Mouse (Mus musculus) liver, embryonic 15.5 days (tissue): Measurements from ENCODE around the gene Tmem121. TPM values are rescaled to one million over a fixed set of nuclear protein-coding genes. Genes with fewer than 3 reads are reported as not detected.
"Not testable (repeated sequence)": the region's sequence is repeated elsewhere in the genome, so short reads cannot be mapped to it uniquely, and the experiment has no call there.

Source experiments
- ATAC-seq: fragments of 200-750 bp; cut with Nextera tagmentation; 2 replicates; pipeline ENCODE4 v1.8.0; 2017; ENCODE audit warnings: moderate number of reproducible peaks, mild to moderate bottlenecking, moderate library complexity; ENCODE audit not compliant: insufficient read depth
- H3K27ac ChIP-seq: fragments of 300-500 bp; sonication (generic); replicated peaks from 2 replicates; pipeline ENCODE4 v1.5.1; 2015; ENCODE audit warnings: mild to moderate bottlenecking, inconsistent platforms
- H3K27me3 ChIP-seq: fragments of 300-500 bp; sonication (generic); 2 replicates; pipeline ENCODE4 v1.6.1; 2015; ENCODE audit warnings: mild to moderate bottlenecking, inconsistent platforms
- H3K36me3 ChIP-seq: fragments of 300-500 bp; sonication (generic); replicated peaks from 2 replicates; pipeline ENCODE4 v1.6.1; 2015; ENCODE audit warnings: moderate library complexity, mild to moderate bottlenecking, inconsistent platforms
- H3K4me1 ChIP-seq: fragments of 300-500 bp; sonication (generic); replicated peaks from 2 replicates; pipeline ENCODE4 v1.6.1; 2015; ENCODE audit warnings: inconsistent platforms
- H3K4me2 ChIP-seq: fragments of 300-500 bp; sonication (generic); 2 replicates; pipeline ENCODE4 v1.6.1; 2015; ENCODE audit warnings: moderate library complexity, mild to moderate bottlenecking, inconsistent platforms
- H3K4me3 ChIP-seq: fragments of 300-500 bp; sonication (generic); replicated peaks from 2 replicates; pipeline ENCODE4 v1.5.1; 2015; ENCODE audit warnings: mild to moderate bottlenecking, inconsistent platforms
- H3K9ac ChIP-seq: fragments of 300-500 bp; sonication (generic); 2 replicates; pipeline ENCODE4 v1.6.1; 2015; ENCODE audit warnings: moderate library complexity, mild to moderate bottlenecking, inconsistent platforms
- H3K9me3 ChIP-seq: fragments of 300-500 bp; sonication (generic); replicated peaks from 2 replicates; pipeline ENCODE4 v1.6.1; 2016; ENCODE audit warnings: inconsistent platforms
- WGBS: fragments of 180-500 bp; shearing (Covaris S2); methylation state at CpG from one replicate; pipeline ENCODE4 v1.1.7; 2015; ENCODE audit warnings: mixed read lengths; ENCODE audit not compliant: insufficient replicate concordance; 5-methylcytosine and 5-hydroxymethylcytosine counted together
- polyA plus RNA-seq: library from polyadenylated mRNA; unstranded; fragments of >200 nt; fragmentation: Nextera tagmentation; extraction: Ambion mirVana; gene quantifications from 2 replicates; pipeline ENCODE4 v1.2.1, GENCODE M21; 2015

Tmem121 gene
- polyA plus RNA-seq, 1 experiment from 2014 or later, result 0.33 TPM

DNA sequence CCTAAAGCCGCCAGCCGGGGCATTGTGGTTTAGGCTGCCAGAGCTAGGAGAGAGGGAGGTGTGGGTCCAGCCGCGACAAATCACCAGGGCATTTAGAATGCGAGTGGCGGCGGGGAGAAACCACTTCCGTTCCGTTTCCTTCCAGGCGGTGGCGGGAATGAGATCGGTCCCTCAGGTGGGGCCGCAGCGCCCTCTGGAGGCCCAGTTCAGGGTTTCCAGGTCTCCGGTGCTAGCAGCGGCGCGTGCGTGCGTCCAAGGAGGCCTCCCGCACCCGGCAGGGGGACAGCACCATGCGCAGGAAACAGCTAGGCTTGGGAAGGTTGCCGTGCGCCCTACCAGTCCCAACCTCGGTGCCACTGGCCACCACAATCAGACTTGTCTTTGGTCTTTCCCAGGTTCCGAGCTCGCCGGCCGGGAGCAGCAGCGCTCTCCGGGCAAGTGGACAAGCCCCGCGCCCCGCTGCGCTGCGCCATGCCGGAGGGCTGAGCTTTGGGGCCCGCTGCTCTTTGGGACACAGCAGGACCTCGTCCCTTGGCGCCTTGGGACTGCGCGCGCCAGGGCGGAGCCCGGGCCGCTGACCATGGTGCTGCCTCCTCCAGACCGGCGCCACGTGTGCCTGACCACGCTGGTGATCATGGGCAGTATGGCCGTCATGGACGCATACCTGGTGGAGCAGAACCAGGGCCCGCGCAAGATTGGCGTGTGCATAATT is 2.0 kb downstream of the Tmem121 start:
- Histone ChIP-seq H3K9me3 (no peaks in the 10 kb centered on the region), H3K36me3 (no peaks in the 10 kb centered on the region), H3K9ac (no peak overlapping the region), H3K4me3 (peak overlapping the region; percentile 15; the same call in 1 of the 2 replicates), H3K27ac (no peak overlapping the region), H3K4me2 (peak overlapping the region; percentile 58), H3K27me3 (peaks cover 50% of the 10 kb centered on the region), H3K4me1 (peaks cover 19% of the 10 kb centered on the region)
- ATAC-seq, result no peak
- WGBS, result 4% methylated on average over 56 of the region's 56 CpGs

DNA sequence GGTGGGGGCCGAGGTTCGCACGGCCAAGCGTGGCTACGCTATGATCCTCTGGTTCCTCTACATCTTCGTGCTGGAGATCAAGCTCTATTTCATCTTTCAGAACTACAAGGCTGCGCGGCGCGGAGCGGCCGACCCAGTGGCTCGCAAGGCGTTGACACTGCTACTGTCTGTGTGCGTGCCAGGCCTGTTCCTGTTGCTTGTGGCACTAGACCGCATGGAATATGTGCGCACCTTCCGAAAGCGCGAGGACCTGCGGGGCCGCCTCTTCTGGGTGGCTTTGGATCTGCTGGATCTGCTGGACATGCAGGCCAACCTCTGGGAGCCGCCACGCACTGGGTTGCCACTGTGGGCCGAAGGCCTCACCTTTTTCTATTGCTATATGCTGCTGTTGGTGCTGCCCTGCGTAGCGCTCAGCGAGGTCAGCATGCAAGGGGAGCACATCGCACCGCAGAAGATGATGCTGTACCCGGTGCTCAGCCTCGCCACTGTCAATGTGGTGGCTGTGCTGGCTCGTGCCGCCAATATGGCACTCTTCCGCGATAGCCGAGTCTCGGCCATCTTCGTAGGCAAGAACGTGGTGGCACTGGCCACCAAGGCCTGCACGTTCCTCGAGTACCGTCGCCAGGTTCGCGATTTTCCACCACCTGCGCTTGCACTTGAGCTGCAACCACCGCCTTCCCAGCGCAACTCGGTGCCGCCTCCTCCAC is 2.8 kb downstream of the Tmem121 start:
- no peak overlapping the region for H3K9ac ChIP-seq
- H3K27me3 ChIP-seq, result peaks cover 50% of the 10 kb centered on the region
- no peaks in the 10 kb centered on the region for H3K9me3 ChIP-seq
- ATAC-seq, result no peak
- WGBS, result 81% methylated on average over 51 of the region's 51 CpGs
- H3K4me3 ChIP-seq, result no peak overlapping the region
- H3K27ac ChIP-seq, result no peak overlapping the region
- H3K36me3 ChIP-seq, result no peaks in the 10 kb centered on the region
- no peak overlapping the region for H3K4me2 ChIP-seq
- peaks cover 19% of the 10 kb centered on the region for H3K4me1 ChIP-seq

DNA sequence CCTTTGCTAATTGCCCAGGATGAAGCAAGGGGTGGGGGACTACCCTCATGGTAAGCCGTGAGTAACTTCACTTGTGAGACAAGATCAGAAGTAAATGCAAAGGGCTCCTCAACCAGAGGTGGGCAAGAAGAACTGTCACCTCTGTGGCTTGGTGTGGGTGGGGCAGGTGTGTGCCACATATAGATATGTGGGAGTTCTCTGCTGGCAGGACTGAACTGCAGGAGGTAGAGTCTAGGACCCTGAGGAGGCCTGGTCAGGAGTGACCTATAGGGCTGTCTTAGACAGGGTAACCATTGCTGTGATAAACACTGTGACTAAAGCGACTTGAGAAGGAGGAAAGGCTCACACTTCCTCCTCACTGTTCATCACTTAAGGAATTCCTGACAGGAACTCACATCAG is 7.7 kb downstream of the Tmem121 start:
- Histone ChIP-seq H3K36me3 (no peaks in the 10 kb centered on the region), H3K4me3 (no peak overlapping the region), H3K4me1 (no peaks in the 10 kb centered on the region), H3K9me3 (no peaks in the 10 kb centered on the region), H3K4me2 (no peak overlapping the region), H3K9ac (no peak overlapping the region), H3K27ac (no peak overlapping the region), H3K27me3 (peaks cover 2% of the 10 kb centered on the region)
- no peak for ATAC-seq
- WGBS, result 33% methylated on average over 2 of the region's 2 CpGs

DNA sequence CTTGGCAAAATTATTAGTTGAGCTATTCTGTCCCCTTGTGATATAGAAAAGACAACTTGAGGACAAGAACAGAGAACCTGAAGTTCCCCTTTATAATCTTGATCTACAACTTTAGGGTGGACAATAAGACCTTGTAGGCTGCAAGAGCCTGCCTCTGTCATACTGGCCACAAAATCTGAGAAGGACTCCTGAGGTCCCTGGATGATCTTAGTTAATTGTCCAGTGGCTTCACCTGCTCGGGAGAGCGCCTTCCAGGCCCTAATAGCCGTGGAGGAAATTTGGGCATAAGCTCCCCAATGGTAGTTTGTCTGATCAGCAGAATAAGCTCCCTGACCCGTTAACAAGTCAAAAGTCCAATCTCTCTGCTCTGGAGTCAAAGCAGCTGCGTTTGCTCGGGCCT is 13.4 kb downstream of the Tmem121 start:
- ATAC-seq, H3K36me3 ChIP-seq: not testable (repeated sequence)
- whole genome bisulfite sequencing, result 91% methylated on average over 3 of the region's 6 CpGs

DNA sequence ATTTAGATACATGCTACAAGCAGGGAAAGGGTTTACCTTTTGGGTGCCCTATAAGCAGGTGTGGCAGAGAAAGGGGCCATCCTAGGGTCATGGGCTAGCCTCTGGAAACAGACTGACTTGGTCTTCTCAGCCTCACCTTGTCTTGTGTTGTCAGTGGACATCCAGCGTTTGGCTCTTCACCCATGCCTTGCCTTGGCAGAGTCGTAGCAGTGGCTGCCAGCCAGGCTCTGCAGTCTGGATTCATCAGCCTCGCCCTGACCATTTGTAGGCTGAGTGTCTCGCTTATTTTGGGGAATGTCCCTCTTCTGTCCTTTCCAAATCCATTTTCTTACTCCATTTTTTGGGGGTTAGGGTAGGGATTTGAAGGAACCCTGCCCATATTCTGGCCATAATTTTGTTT is 15.6 kb downstream of the Tmem121 start:
- no peak overlapping the region for H3K4me3 ChIP-seq
- no peak overlapping the region for H3K9ac ChIP-seq
- no peaks in the 10 kb centered on the region for H3K36me3 ChIP-seq
- H3K9me3 ChIP-seq, result no peaks in the 10 kb centered on the region
- H3K4me1 ChIP-seq, result no peaks in the 10 kb centered on the region
- no peak for ATAC-seq
- WGBS, result 71% methylated on average over 4 of the region's 4 CpGs
- no peak overlapping the region for H3K4me2 ChIP-seq
- no peaks in the 10 kb centered on the region for H3K27me3 ChIP-seq
- H3K27ac ChIP-seq, result no peak overlapping the region

More for the DNA sequence above, 13.4 kb downstream of the Tmem121 start:
- H3K27me3 ChIP-seq, H3K4me3 ChIP-seq, H3K27ac ChIP-seq, H3K9me3 ChIP-seq, H3K9ac ChIP-seq, H3K4me2 ChIP-seq, H3K4me1 ChIP-seq: not testable (repeated sequence)

DNA sequence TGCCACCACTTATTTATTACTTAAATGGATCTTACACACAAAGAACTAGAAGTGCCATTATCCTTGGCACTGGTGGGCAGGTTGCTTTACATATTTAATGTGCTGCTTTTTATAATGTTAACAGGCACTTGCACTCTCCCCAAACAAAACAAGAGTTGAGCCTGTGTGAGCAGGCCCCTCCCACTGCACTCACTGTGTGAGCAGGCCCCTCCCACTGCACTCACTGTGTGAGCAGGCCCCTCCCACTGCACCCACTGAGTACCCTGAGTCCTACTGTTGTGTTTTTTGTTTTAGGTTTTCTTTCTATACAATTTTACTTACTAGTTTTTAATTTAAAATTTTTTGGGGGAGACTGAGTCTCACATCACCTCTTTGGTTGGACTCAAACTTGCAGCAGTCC is 16.3 kb downstream of the Tmem121 start:
- Histone ChIP-seq H3K4me2 (no peak overlapping the region), H3K27ac (no peak overlapping the region), H3K36me3 (no peaks in the 10 kb centered on the region), H3K4me3 (no peak overlapping the region), H3K4me1 (no peaks in the 10 kb centered on the region), H3K9ac (no peak overlapping the region), H3K27me3 (no peaks in the 10 kb centered on the region), H3K9me3 (no peaks in the 10 kb centered on the region)
- ATAC-seq, result no peak

DNA sequence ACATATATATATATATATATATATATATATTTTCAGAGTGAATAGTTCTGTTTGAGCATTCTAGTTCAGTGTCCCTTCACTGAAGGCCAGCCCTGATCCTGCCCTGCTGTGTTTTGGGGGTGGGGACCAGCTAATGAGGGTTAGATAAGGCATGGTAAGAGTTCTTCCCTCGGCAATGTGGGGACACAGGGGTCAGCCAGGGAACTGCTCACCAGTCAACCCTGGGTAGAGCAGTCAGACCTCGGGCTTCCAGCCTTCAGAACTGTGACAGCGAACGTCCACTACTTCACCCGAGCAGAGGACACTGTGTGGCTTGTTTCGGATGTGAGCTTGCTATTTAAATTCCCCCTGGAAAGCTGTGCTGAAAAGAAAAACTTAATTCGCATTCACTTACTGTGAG is 17.8 kb downstream of the Tmem121 start:
- Histone ChIP-seq H3K9me3 (no peaks in the 10 kb centered on the region), H3K9ac (no peak overlapping the region), H3K4me3 (no peak overlapping the region), H3K4me1 (no peaks in the 10 kb centered on the region), H3K27ac (no peak overlapping the region), H3K36me3 (no peaks in the 10 kb centered on the region), H3K4me2 (no peak overlapping the region), H3K27me3 (no peaks in the 10 kb centered on the region)
- ATAC-seq, result no peak
- 58% methylated on average over 7 of the region's 7 CpGs for WGBS

DNA sequence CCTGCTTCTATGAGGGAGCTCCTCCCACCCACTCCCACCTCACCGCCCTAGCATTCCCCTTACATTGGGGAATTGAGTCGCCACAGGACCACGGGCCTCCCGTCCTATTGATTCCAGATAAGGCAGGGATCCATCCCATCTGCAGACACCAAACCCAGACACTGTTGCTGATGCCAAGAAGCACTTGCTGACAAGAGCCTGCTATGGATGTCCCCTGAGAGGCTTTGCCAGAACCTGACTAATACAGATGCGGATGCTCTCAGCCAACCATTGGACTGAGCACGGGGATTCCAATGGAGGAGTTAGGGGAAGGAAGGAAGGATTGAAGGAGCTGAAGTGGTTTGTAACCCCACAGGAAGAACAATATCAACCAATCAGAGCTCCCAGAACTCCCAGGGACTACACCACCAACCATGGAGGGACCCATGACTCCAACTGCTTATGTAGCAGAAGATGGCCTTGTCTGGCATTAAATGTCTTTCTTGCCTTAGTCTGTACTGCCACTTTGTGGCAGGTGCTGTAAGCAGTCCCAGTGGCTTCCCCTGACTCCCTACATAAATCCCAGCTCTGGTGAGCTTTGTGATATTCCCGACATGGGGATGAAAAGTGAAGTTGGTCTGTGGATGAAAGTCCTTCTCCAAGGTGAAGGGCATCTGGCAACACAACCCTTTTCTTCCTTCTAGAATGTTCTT is 19.7 kb downstream of the Tmem121 start:
- Histone ChIP-seq H3K9ac (no peak overlapping the region), H3K27ac (no peak overlapping the region), H3K36me3 (no peaks in the 10 kb centered on the region), H3K27me3 (no peaks in the 10 kb centered on the region), H3K4me2 (no peak overlapping the region), H3K4me1 (no peaks in the 10 kb centered on the region), H3K4me3 (no peak overlapping the region), H3K9me3 (no peaks in the 10 kb centered on the region)
- 66% methylated on average over 7 of the region's 7 CpGs for WGBS
- no peak for ATAC-seq

DNA sequence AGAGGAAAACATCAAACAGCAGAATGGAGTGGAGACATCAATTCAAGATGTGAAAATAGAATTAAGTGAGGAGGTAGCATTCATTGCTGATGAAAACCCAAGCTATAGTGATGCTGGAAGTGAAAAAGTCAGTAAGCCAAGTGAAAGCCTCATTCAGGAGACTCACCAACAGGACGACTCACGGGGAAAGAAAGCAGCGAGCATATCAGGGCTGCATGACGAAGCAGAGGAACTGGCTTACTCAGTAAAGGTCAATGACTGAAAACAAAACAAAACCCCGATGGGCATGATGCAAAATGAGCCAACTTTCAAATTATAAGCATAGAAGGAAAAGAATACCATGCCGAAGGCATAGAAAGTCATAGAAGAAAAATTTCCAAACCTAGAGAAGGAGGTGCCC is 22.0 kb downstream of the Tmem121 start:
- no peak overlapping the region for H3K4me2 ChIP-seq
- no peak overlapping the region for H3K4me3 ChIP-seq
- no peak overlapping the region for H3K27ac ChIP-seq
- WGBS, result 55% methylated on average over 6 of the region's 6 CpGs
- H3K27me3 ChIP-seq, result no peaks in the 10 kb centered on the region
- no peaks in the 10 kb centered on the region for H3K4me1 ChIP-seq
- H3K36me3 ChIP-seq, result no peaks in the 10 kb centered on the region
- H3K9ac ChIP-seq, result no peak overlapping the region
- no peaks in the 10 kb centered on the region for H3K9me3 ChIP-seq
- no peak for ATAC-seq

DNA sequence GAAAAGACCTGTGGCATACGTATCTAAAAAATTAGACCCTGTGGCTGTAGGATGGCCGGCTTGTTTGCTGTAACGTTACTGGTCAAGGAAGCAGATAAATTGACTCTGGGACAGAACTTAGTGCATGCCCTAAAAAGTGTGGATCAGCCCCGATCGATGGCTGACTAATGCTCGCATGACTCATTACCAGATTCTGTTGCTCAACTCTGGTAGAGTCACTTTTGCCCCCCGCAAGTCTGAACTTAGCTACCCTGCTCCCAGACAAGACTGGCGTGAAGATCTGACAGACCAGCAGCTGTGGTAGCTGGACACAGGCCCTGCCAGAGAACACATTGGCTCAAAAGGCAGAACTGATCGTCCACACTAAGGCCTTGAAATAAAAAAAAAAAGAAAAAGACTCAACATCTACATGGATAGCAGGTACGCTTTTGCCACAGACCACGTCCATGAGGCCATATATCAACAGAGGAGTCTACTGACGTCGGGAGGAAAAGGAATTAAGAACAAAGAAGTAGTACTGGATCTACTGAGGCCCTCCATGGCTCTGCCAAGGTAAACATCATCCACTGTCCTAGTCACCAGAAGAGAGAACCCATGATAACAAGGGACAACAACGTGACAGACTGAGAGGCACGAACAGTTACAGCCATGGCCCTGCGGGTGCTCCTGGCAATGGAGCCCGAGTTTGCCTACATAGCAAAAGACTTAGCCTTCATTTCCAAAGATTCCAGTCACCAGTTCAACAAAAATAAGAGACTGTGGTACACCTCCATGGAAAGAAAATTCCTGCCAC is 25.1 kb downstream of the Tmem121 start:
- no peaks in the 10 kb centered on the region for H3K27me3 ChIP-seq
- H3K4me3 ChIP-seq, result no peak overlapping the region
- WGBS, result 72% methylated on average over 17 of the region's 17 CpGs
- H3K4me1 ChIP-seq, result no peaks in the 10 kb centered on the region
- H3K36me3 ChIP-seq, result no peaks in the 10 kb centered on the region
- no peak overlapping the region for H3K9ac ChIP-seq
- no peak overlapping the region for H3K27ac ChIP-seq
- ATAC-seq, result no peak
- no peaks in the 10 kb centered on the region for H3K9me3 ChIP-seq
- no peak overlapping the region for H3K4me2 ChIP-seq

DNA sequence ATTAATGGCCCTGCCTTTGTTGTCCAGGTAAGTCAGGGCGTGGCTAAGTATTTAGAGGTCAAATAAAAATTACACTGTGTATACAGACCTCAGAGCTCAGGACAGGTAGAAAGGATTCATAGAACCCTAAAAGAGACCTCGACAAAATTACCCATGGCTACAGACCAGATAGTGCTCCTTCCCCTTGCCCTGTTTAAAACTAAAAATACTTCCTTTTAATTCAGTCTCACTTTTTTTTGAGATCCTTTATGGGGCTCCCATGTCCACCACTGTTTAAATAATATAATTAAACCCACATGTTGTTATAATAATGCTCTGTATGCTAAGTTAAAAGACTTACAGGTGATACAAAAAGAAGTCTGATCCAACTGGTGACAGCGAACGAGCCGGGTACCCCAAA is 26.0 kb downstream of the Tmem121 start:
- H3K4me1 ChIP-seq, result no peaks in the 10 kb centered on the region
- H3K27ac ChIP-seq, result no peak overlapping the region
- H3K9ac ChIP-seq, result no peak overlapping the region
- WGBS, result 69% methylated on average over 5 of the region's 5 CpGs
- no peak overlapping the region for H3K4me3 ChIP-seq
- no peak overlapping the region for H3K4me2 ChIP-seq
- ATAC-seq, result no peak
- H3K27me3 ChIP-seq, result no peaks in the 10 kb centered on the region
- no peaks in the 10 kb centered on the region for H3K9me3 ChIP-seq
- H3K36me3 ChIP-seq, result no peaks in the 10 kb centered on the region
